Mouse (Mus musculus): Measurements from ENCODE around the gene Rab8a.

GRCm38 (mm10) chr8:72197997-72198396 lies 37.0 kb downstream of the Rab8a start:
- TF ChIP-seq CTCF (IDR thresholded peaks at IDR 0.05) (no peak), POLR2A (IDR thresholded peaks at IDR 0.05; ENCODE audit: insufficient read depth, low read depth, low read length) (no peak)

Data from heart, adult 2 months (tissue).